Mouse (Mus musculus): Measurements from ENCODE around the gene Gpr83. TPM values are rescaled to one million over a fixed set of nuclear protein-coding genes. Genes with fewer than 3 reads are reported as not detected.

Gpr83 gene
- polyA plus RNA-seq (2012; ENCODE audit: insufficient read depth, insufficient read length, missing spikeins), result not detected in 2 replicates

- H3K4me1 ChIP-seq (ENCODE audit: control insufficient read depth, insufficient read depth, low read length), result no peaks in the 10 kb centered on the region
These were observed at the start of gene Gpr83 for GRCm38 (mm10) chr9:14859868-14860639. Gene Gpr83, plus strand, starts transcription at chr9:14860210.

DNA sequence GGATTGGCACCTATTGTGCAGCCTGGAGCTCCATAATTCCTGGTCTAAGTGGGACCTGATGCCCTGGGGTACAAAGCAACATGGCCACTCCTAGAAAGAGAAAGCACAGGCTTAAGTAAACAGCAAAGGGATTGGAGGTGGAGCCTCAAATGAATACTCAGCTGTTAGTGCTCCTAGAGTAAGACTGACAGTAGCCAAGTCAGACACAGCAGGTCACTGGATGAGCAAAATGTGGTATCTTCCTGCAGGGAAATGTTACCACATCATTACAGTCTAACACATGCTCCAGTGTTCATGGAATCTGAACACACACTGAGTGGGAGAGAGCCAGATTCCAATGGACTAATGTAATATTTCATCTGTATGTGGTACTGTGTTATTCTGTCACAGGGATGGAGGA is 38.6 kb upstream of the Gpr83 start:
- Histone ChIP-seq H3K4me1 (ENCODE audit: control insufficient read depth, insufficient read depth, low read length) (no peaks in the 10 kb centered on the region), H3K4me3 (ENCODE audit: insufficient read depth, low read length) (no peak overlapping the region), H3K27ac (ENCODE audit: insufficient read depth, low read depth, low read length) (no peak overlapping the region)
- TF ChIP-seq POLR2A (IDR thresholded peaks at IDR 0.05; ENCODE audit: borderline replicate concordance, low read depth, low read length), result no peak
- no peak for TF ChIP-seq CTCF (IDR thresholded peaks at IDR 0.05; ENCODE audit: low read depth, low read length)

More at GRCm38 (mm10) chr9:14859868-14860639, at the start of gene Gpr83:
- Histone ChIP-seq H3K4me3 (ENCODE audit: insufficient read depth, low read length) (peak within 1 kb of the TSS; percentile 44), H3K27ac (ENCODE audit: insufficient read depth, low read depth, low read length) (no peak within 1 kb of the TSS)
- TF ChIP-seq CTCF (IDR thresholded peaks at IDR 0.05; ENCODE audit: low read depth, low read length) (no peak), POLR2A (IDR thresholded peaks at IDR 0.05; ENCODE audit: borderline replicate concordance, low read depth, low read length) (no peak)

GRCm38 (mm10) chr9:14824840-14825239 is 35.2 kb upstream of the Gpr83 start:
- no peak for TF ChIP-seq CTCF (IDR thresholded peaks at IDR 0.05; ENCODE audit: low read depth, low read length)
- no peak for TF ChIP-seq POLR2A (IDR thresholded peaks at IDR 0.05; ENCODE audit: borderline replicate concordance, low read depth, low read length)
- Histone ChIP-seq H3K27ac (ENCODE audit: insufficient read depth, low read depth, low read length) (no peak overlapping the region), H3K4me3 (ENCODE audit: insufficient read depth, low read length) (no peak overlapping the region), H3K4me1 (ENCODE audit: control insufficient read depth, insufficient read depth, low read length) (no peaks in the 10 kb centered on the region)

- no peak for TF ChIP-seq CTCF (IDR thresholded peaks at IDR 0.05; ENCODE audit: low read depth, low read length)
- no peak for TF ChIP-seq POLR2A (IDR thresholded peaks at IDR 0.05; ENCODE audit: borderline replicate concordance, low read depth, low read length)
- Histone ChIP-seq H3K4me1 (ENCODE audit: control insufficient read depth, insufficient read depth, low read length) (no peaks in the 10 kb centered on the region), H3K27ac (ENCODE audit: insufficient read depth, low read depth, low read length) (no peak overlapping the region), H3K4me3 (ENCODE audit: insufficient read depth, low read length) (no peak overlapping the region)
These were observed 32.1 kb upstream of the Gpr83 start for GRCm38 (mm10) chr9:14827875-14828274.

- peaks cover 23% of the 10 kb centered on the region for H3K4me1 ChIP-seq (ENCODE audit: control insufficient read depth, insufficient read depth, low read length)
- TF ChIP-seq CTCF (IDR thresholded peaks at IDR 0.05; ENCODE audit: low read depth, low read length) (no peak), POLR2A (IDR thresholded peaks at IDR 0.05; ENCODE audit: borderline replicate concordance, low read depth, low read length) (no peak)
- no peak overlapping the region for H3K4me3 ChIP-seq (ENCODE audit: insufficient read depth, low read length)
- no peak overlapping the region for H3K27ac ChIP-seq (ENCODE audit: insufficient read depth, low read depth, low read length)
These were observed 28.0 kb upstream of the Gpr83 start for GRCm38 (mm10) chr9:14832046-14832445.

GRCm38 (mm10) chr9:14835335-14836075 is 24.5 kb upstream of the Gpr83 start:
- H3K4me3 ChIP-seq (ENCODE audit: insufficient read depth, low read length), result no peak overlapping the region
- peaks cover 31% of the 10 kb centered on the region for H3K4me1 ChIP-seq (ENCODE audit: control insufficient read depth, insufficient read depth, low read length)
- peak overlapping the region; percentile 88 for H3K27ac ChIP-seq (ENCODE audit: insufficient read depth, low read depth, low read length)
- TF ChIP-seq CTCF (IDR thresholded peaks at IDR 0.05; ENCODE audit: low read depth, low read length) (no peak), POLR2A (IDR thresholded peaks at IDR 0.05; ENCODE audit: borderline replicate concordance, low read depth, low read length) (no peak)

DNA sequence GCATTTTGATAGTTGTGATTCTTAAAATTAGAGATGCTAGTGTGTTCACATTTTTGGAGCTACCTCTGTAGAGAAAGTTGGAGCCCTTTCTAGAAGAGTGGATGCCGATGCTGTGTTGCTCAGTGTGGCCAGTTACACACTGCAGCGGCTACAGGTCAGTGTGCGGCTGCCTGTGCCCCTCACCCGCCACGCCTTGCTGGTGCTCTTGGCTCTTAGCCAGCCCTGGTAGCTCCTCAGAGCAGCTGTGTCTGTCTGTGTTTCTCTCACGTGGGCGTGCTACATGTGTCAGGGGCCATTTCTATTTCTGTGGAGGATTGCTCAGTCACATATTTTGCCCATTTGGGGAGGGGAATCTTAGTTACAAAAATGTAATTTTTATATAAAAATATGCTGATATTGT is 20.5 kb upstream of the Gpr83 start:
- TF ChIP-seq POLR2A (IDR thresholded peaks at IDR 0.05; ENCODE audit: borderline replicate concordance, low read depth, low read length), result no peak
- no peak for TF ChIP-seq CTCF (IDR thresholded peaks at IDR 0.05; ENCODE audit: low read depth, low read length)
- Histone ChIP-seq H3K27ac (ENCODE audit: insufficient read depth, low read depth, low read length) (no peak overlapping the region), H3K4me1 (ENCODE audit: control insufficient read depth, insufficient read depth, low read length) (peaks cover 43% of the 10 kb centered on the region), H3K4me3 (ENCODE audit: insufficient read depth, low read length) (no peak overlapping the region)

DNA sequence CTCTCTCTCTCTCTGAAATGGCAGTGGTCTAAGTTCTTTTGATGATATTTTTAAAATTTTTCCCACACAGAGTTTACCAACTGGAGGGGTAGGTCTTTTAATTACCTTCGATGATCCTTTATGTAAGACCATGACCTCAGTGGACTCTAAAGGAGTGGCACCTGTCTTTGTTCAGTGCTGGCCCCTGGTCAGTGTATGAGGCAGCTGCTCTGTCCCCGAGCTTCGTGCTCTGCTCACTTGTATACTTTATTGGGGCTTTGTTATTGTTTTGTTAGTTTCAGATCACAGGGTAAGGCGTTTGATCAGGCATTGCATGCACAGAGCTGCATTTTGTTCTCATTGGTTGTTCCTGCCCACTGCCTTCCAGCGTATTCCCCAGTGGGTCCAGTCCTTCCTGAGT is 20.0 kb upstream of the Gpr83 start:
- H3K27ac ChIP-seq (ENCODE audit: insufficient read depth, low read depth, low read length), result no peak overlapping the region
- peaks cover 39% of the 10 kb centered on the region for H3K4me1 ChIP-seq (ENCODE audit: control insufficient read depth, insufficient read depth, low read length)
- TF ChIP-seq CTCF (IDR thresholded peaks at IDR 0.05; ENCODE audit: low read depth, low read length) (no peak), POLR2A (IDR thresholded peaks at IDR 0.05; ENCODE audit: borderline replicate concordance, low read depth, low read length) (no peak)
- H3K4me3 ChIP-seq (ENCODE audit: insufficient read depth, low read length), result no peak overlapping the region

- peaks cover 26% of the 10 kb centered on the region for H3K4me1 ChIP-seq (ENCODE audit: control insufficient read depth, insufficient read depth, low read length)
- TF ChIP-seq CTCF (IDR thresholded peaks at IDR 0.05; ENCODE audit: low read depth, low read length) (no peak), POLR2A (IDR thresholded peaks at IDR 0.05; ENCODE audit: borderline replicate concordance, low read depth, low read length) (no peak)
- H3K4me3 ChIP-seq (ENCODE audit: insufficient read depth, low read length), result no peak overlapping the region
- H3K27ac ChIP-seq (ENCODE audit: insufficient read depth, low read depth, low read length), result no peak overlapping the region
These were observed 17.9 kb upstream of the Gpr83 start for GRCm38 (mm10) chr9:14841878-14842761.
